Mouse (Mus musculus): Measurements from ENCODE around the gene Ms4a6d.
"Not testable (repeated sequence)": the region's sequence is repeated elsewhere in the genome, so short reads cannot be mapped to it uniquely, and the experiment has no call there.

Gene Ms4a6d

DNA sequence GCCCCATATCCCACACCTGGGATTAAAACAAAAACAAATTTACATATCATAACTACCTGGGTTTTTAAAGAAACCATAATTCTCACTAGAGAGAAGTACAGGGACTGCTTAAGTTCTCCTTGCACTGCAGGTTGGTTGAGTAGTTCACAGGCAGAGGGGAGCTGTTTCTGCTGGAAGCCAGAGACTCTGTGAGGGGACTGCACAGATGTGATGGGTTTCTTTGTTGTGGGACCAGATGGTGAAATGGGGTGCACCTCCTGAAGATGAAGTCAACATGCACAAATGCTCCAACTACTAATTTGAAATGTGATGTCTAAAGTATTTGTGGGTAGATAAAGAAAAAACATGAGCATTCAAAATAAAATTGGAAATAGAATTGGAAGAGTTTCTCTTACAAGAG lies 56.7 kb downstream of the Ms4a6d start:
- no peak for DNase-seq

- not testable (repeated sequence) for DNase-seq
Observed at GRCm38 (mm10) chr19:11544383-11544782, 60.3 kb downstream of the Ms4a6d start.

- not testable (repeated sequence) for DNase-seq
Observed at GRCm38 (mm10) chr19:11540166-11540821, 64.4 kb downstream of the Ms4a6d start.

DNA sequence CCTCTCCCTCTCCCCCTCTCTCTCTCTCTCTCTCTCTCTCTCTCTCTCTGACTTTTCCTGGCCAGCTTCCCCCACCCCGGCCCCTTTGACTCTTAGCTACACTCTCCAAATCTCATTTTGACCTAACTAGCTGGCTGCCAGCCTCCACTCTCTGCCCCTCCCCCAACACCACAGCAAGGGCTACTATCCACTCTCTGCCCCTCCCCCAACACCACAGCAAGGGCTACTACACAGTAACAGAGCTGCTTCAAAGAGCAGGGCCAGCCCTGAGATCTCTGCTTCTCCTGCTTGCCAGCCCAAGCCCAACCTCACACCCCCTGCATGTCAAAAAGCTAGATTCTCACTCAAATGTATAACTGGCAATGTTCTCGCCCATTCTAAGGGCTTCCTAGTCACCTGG lies 67.3 kb downstream of the Ms4a6d start:
- no peak for DNase-seq
